Mouse (Mus musculus) thymus, adult 2 months (tissue): ENCODE data around the gene Tcf12.

Experiments
- CTCF ChIP-seq: fragments of 200-500 bp; IDR thresholded peaks from 2 replicates; pipeline ENCODE4 v1.5.1; 2012; ENCODE audit warnings: mild to moderate bottlenecking, control low read depth, low read length, moderate library complexity, borderline replicate concordance; ENCODE audit not compliant: control insufficient read depth, poor library complexity, insufficient read depth; ENCODE audit errors: extremely low read depth
- POLR2A ChIP-seq: fragments of 200-500 bp; IDR thresholded peaks from 2 replicates; pipeline ENCODE4 v1.6.1; 2012; ENCODE audit warnings: mild to moderate bottlenecking, low read length, control low read depth, moderate library complexity; ENCODE audit not compliant: control insufficient read depth, poor library complexity, insufficient read depth; ENCODE audit errors: extremely low read depth

GRCm38 (mm10) chr9:71836366-71836765 is 275.3 kb downstream of the Tcf12 start:
- no peak for TF ChIP-seq CTCF
- TF ChIP-seq POLR2A, result no peak
